Mouse (Mus musculus) heart, postnatal 4 days (tissue): Measurements from ENCODE around the gene Fkbp11. TPM values are rescaled to one million over a fixed set of nuclear protein-coding genes. Genes with fewer than 3 reads are reported as not detected.

Experiments used
- DNase-seq: peaks from one replicate; pipeline ENCODE4 v3.0.0; 2021
- total RNA-seq, 2 experiments: library from RNA; stranded (reverse); gene quantifications; 2 replicates each; pipeline ENCODE4 v1.2.3; 2021

Gene Fkbp11
- total RNA-seq, 2 experiments from 2014 or later, result 11.0 to 12.8 TPM

DNA sequence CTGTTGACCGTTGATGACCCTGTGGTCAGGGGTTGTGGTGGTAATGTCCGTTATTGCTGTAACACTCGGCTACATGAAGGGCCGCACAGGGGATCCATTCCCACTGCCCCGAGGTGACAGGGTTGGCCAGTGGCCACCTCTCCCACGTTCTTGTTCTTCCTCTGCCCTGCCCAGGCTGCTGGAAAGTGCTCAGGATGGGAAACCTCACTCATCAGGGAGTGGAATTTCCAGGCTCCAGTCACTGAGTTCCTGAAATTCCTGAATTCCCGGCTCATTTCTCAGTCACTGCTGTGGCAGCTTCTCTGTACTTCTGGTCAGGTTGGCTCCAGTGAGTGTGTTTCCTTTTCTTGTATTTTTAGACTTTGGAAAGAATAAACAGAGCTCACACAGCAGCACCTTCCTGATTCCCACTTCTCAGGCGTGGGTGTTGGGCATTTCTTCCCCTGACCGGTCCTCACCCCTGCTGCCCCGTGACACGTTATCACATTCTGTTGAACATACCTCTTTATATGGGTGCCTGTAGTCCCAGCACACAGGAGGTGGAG lies 35.8 kb downstream of the Fkbp11 start:
- DNase-seq, result peak; percentile 70

DNA sequence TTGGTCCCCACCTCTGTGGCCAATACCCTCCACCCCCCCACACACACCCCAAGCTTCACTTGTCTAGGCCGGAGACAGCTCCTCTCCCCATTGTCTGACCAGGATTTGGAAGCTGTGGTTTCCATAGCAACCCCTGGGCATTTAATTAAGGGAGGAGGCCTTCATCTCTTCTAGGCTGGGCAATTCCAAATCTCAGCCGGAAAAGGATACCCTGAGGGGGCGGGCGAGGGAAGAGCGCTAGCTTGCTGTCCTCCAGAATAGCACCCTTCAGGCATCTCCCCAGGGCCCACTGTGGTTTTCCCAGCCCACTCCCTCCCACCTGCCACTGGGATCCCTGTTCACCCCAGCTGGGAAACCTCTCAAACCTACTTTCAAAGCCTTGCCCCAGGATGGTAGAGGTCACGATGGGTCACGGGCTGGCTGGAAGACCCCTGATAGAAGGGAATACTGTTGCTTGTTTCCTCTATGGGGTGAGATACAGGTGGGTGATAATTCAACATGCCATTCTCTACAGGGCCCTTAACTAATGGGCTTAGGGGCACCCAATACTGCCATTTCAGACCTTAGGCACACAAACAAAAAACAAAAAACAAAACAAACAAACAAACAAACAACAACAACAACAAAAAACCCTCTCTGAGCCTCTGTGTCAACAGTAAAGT lies 36.4 kb downstream of the Fkbp11 start:
- no peak for DNase-seq

DNA sequence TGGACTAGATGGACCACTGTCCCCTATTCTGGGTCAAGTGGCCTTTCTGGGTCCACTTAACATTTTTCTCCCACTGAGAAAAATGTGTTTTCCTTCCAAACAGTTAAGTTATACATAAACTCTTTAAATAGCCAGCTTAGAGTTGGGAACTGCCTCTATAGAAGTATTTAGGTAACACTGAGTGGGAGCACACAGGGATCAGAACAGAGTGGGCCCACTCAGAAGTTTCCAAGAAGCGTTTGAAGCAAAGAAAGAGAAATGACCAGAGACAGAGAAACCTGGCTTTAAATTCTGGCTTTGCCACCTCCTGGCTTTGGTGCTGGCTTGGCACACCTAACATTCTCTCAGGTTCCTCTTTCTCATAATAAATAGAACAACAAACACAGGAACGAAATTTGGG lies 38.3 kb downstream of the Fkbp11 start:
- no peak for DNase-seq

GRCm38 (mm10) chr15:98685926-98686325 lies 42.1 kb downstream of the Fkbp11 start:
- DNase-seq, result peak; percentile 41

DNA sequence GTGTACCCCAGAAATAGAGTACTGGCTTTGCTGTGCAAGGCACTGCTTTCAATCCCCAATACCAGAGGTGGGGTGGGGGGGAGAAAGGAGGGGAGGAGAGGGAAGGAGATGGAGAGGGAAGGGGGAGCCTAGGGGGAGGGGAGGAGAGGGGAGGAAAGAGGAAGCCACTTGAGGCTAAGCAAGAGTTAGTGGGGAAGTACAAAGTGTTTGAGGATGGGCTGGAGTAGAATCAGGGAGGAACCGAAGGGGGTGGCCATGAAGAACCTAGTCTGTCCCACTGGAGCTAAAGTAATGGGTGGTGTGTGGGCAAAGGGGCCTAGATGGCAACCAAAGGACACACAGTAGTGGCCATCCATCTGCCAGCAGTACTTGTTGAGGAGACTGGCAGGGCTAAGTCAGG lies 44.3 kb downstream of the Fkbp11 start:
- DNase-seq, result no peak

DNA sequence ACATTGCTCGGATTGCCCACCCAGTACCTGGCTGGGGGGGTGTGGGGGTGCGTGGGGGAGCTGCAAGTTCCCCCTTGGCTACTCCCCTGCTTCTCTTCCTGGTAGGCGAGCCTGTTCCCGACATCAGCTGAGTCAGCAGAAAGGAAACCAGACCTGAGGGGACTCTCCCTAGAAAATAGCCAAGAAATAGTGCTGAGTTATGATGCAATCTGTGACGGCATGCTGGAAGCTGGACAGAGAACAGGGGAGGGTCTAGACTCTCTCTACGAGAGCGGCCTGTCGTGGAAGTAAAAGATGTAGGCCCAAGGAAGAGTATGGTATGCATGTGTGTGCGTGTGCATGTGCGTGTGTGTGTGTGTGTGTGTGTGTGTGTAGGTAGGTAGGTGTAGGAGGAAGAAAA lies 44.8 kb downstream of the Fkbp11 start:
- no peak for DNase-seq

- DNase-seq, result no peak
These were observed 46.4 kb downstream of the Fkbp11 start for GRCm38 (mm10) chr15:98681633-98682032.

DNA sequence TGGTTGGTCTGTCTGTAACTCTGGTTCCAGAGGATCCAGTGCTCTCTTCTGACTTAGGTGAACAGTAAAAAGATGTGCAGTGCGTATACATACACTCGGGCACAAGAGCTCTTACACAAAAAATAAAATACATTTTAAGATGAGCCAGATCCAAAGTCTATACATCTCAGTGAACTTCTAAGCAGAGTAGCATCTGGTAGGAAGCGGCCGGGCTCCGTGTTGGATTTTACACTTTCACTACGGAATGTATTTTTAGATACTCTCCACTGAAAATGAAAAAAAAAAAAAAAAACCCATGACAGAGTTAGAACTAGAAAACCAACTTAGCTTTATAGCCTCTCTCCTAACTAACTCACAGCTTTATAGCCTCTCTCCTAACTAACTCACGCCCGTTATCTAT lies 47.3 kb downstream of the Fkbp11 start:
- no peak for DNase-seq

DNA sequence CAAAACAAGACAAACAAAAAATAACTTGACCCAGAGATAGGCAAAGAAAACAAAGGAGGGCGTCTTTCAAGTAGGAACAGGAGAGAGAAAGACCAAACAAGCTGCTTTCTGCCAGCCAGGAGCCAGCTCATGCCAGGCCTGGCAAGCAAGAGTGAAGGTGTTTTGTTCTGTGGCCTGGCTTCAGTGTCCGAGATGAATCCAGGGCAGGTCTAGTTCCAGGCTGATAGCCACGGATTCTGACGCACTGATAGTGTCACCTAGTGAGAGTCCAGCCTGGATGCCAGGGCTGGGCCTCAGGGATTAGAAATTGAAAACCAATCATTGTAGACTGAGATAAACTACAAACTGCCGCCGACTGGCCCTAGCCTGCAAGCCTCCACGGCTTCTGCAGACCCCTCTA lies 50.0 kb downstream of the Fkbp11 start:
- no peak for DNase-seq

GRCm38 (mm10) chr15:98676940-98677728 lies 50.9 kb downstream of the Fkbp11 start, which contains the start of gene Rnd1:
Rnd1 (minus strand) TSS chr15:98677461.
- DNase-seq, result peak; percentile 82

GRCm38 (mm10) chr15:98676471-98676870 lies 51.5 kb downstream of the Fkbp11 start:
- peak; percentile 26 for DNase-seq

- DNase-seq, result no peak
These were observed 52.3 kb downstream of the Fkbp11 start for GRCm38 (mm10) chr15:98675634-98676250.

DNA sequence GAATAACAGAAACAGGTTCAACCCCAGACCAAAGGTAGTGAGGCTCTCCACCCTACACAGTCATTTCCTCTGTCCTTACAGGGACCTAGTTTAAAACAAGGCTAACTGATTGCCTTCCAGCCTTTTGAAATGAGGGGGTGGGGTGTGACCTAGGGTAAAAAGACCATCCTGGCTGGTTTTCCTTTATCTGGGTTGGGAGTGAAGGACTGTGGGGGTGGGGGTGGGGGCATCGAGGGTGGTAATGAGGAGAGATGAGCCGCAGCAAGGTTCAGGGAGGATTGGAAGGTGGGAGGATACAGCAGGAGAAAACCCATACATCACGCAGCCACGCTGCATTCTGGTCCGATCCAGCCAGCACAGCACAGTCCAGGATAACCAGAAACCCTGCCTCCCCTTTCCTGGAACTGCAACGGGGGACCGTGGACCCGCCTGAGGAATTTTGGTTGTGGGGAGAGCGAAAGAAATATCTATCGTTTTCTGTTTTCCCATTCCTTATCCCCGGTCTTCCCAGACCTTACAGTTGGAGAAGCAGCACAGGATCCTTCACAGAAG lies 52.9 kb downstream of the Fkbp11 start:
- DNase-seq, result no peak

Other genes with a start within 250 kb of the Fkbp11 start
- not detected for gene Lalba, start 245.5 kb downstream of the Fkbp11 start, total RNA-seq
- not detected for gene Olfr279, start 235.8 kb downstream of the Fkbp11 start, total RNA-seq
- gene Kansl2, start 193.9 kb downstream of the Fkbp11 start, total RNA-seq, result 10 to 100 TPM; 88.8 to 93.8 TPM
- 10 to 100 TPM; 33.8 to 34.1 TPM for gene Ccnt1, start 157.3 kb downstream of the Fkbp11 start, total RNA-seq
- not detected for gene 4930415O20Rik, start 157.2 kb downstream of the Fkbp11 start, total RNA-seq
- gene Adcy6, start 118.1 kb downstream of the Fkbp11 start, total RNA-seq, result 100 to 1,000 TPM; 141 to 152 TPM
- gene Cacnb3, start 97.4 kb downstream of the Fkbp11 start, total RNA-seq, result 10 to 100 TPM; 15.5 to 15.8 TPM
- 10 to 100 TPM; 57.6 to 59.6 TPM for gene Ddx23, start 65.3 kb downstream of the Fkbp11 start, total RNA-seq
- 1 to 10 TPM; 1.5 TPM for gene Rnd1, start 50.7 kb downstream of the Fkbp11 start, total RNA-seq
- under 1 TPM; 0.38 to 0.55 TPM for gene Ccdc65, start 20.0 kb downstream of the Fkbp11 start, total RNA-seq
- gene Arf3, start 35.0 kb upstream of the Fkbp11 start, total RNA-seq, result 10 to 100 TPM; 40.9 to 43.7 TPM
- gene Wnt10b, start 50.0 kb upstream of the Fkbp11 start, total RNA-seq, result under 1 TPM; 0.36 to 0.50 TPM
- gene Wnt1, start 61.7 kb upstream of the Fkbp11 start, total RNA-seq, result not detected
- gene Ddn, start 81.3 kb upstream of the Fkbp11 start, total RNA-seq, result 1 to 10 TPM in 1 of 2 experiments, under 1 TPM in 1; 0.93 to 1.2 TPM
- 10 to 100 TPM; 88.9 to 89.3 TPM for gene Prkag1, start 103.3 kb upstream of the Fkbp11 start, total RNA-seq
- gene Kmt2d, start 143.0 kb upstream of the Fkbp11 start, total RNA-seq, result 10 to 100 TPM; 65.6 to 67.2 TPM
- gene Rhebl1, start 166.3 kb upstream of the Fkbp11 start, total RNA-seq, result 1 to 10 TPM; 2.0 TPM
- 1 to 10 TPM; 2.7 to 3.5 TPM for gene Dhh, start 170.3 kb upstream of the Fkbp11 start, total RNA-seq
- 10 to 100 TPM; 14.1 to 15.9 TPM for gene Lmbr1l, start 190.0 kb upstream of the Fkbp11 start, total RNA-seq
- gene Tuba1b, start 206.4 kb upstream of the Fkbp11 start, total RNA-seq, result 100 to 1,000 TPM; 873 to 889 TPM
- not detected for gene Gm49450, start 225.4 kb upstream of the Fkbp11 start, total RNA-seq
- 100 to 1,000 TPM; 435 TPM for gene Tuba1a, start 225.5 kb upstream of the Fkbp11 start, total RNA-seq